Mouse (Mus musculus) hindbrain, postnatal 0 days (tissue): ENCODE measurements around the gene Ddn. TPM values are rescaled to one million over a fixed set of nuclear protein-coding genes. Genes with fewer than 3 reads are reported as not detected.
A peak's percentile ranks its signal among the peaks of the same experiment; 100 is the strongest.

Experiments
- ATAC-seq: fragments of 200-750 bp; cut with Nextera tagmentation; 2 replicates; pipeline ENCODE4 v1.8.0; 2017; ENCODE audit warnings: mild to moderate bottlenecking, moderate TSS enrichment, moderate library complexity
- DNase-seq: peaks from one replicate; pipeline ENCODE4 v3.0.0-alpha.2; 2015; ENCODE audit warnings: low spot score
- H3K27ac ChIP-seq: fragments of 300-500 bp; sonication (generic); 2 replicates; pipeline ENCODE4 v1.5.1; 2014; ENCODE audit warnings: mild to moderate bottlenecking
- H3K27me3 ChIP-seq: fragments of 300-500 bp; sonication (generic); 2 replicates; pipeline ENCODE4 v1.6.1; 2014; ENCODE audit warnings: low read length, mixed read lengths; ENCODE audit not compliant: insufficient read depth
- H3K36me3 ChIP-seq: fragments of 300-500 bp; sonication (generic); 2 replicates; pipeline ENCODE4 v1.6.1; 2014; ENCODE audit warnings: low read length, mixed read lengths; ENCODE audit not compliant: insufficient read depth
- H3K4me1 ChIP-seq: fragments of 300-500 bp; sonication (generic); 2 replicates; pipeline ENCODE4 v1.6.1; 2014; ENCODE audit warnings: antibody characterized with exemption, low read length, mixed read lengths; ENCODE audit not compliant: insufficient read depth
- H3K4me2 ChIP-seq: fragments of 300-500 bp; sonication (generic); 2 replicates; pipeline ENCODE4 v1.6.1; 2014; ENCODE audit warnings: low read depth, mild to moderate bottlenecking, low read length, moderate library complexity, mixed read lengths
- H3K4me3 ChIP-seq: fragments of 300-500 bp; sonication (generic); 2 replicates; pipeline ENCODE4 v1.5.1; 2014; ENCODE audit warnings: low read length
- H3K9ac ChIP-seq: fragments of 300-500 bp; sonication (generic); replicated peaks from 2 replicates; pipeline ENCODE4 v1.6.1; 2014; ENCODE audit warnings: mild to moderate bottlenecking, low read length, moderate library complexity, mixed read lengths
- H3K9me3 ChIP-seq: fragments of 300-500 bp; sonication (generic); 2 replicates; pipeline ENCODE4 v1.6.1; 2016; ENCODE audit warnings: low read length, mixed read lengths
- CTCF ChIP-seq: IDR thresholded peaks from 2 replicates; pipeline ENCODE4 v1.5.1; 2016; ENCODE audit warnings: antibody characterized with exemption, control low read depth, low read depth
- WGBS: fragments of 180-500 bp; shearing (Covaris S2); extraction: QIAGEN DNeasy Blood & Tissue Kit; methylation state at CpG from one replicate; pipeline ENCODE4 v1.1.7; 2014; 5-methylcytosine and 5-hydroxymethylcytosine counted together
- polyA plus RNA-seq: library from polyadenylated mRNA; unstranded; fragments of >200 nt; fragmentation: Nextera tagmentation; extraction: Ambion mirVana; gene quantifications from 2 replicates; pipeline ENCODE4 v1.2.1, GENCODE M21; 2015
- total RNA-seq: library from RNA; depleted of rRNA; stranded (reverse); fragments of >200 nt; gene quantifications from 2 replicates; pipeline ENCODE4 v1.2.3, GENCODE M21; 2014; rRNA removed

Gene Ddn
- total and polyA plus RNA-seq, 2 experiments from 2014 or later: 0.45 to 6.5 TPM

DNA sequence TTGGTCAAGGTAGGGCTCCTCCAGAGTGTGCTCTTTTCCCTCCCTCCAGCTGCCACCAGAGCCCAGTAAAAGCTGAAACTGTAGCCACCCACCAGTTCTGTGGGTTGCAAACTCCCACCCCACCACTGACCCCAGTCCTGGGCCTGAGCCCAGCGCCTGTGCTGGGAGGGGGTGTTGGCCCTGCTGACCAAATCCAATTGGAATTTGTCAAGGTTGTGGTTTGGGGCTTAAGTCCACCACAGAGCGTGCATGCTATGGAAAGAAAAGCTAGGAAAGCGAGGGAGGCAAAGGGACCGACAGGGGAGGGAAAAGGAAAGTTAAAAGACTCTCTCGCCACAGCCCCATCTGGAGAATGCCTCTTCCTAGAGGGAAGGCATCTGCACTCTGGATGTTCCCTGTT, 41.0 kb downstream of the Ddn start:
- ATAC-seq (no peak), DNase-seq (no peak)
- 14% methylated on average over 5 of the region's 5 CpGs for WGBS
- Histone ChIP-seq H3K4me3 (no peak overlapping the region), H3K36me3 (no peaks in the 10 kb centered on the region), H3K9me3 (no peaks in the 10 kb centered on the region), H3K27me3 (peaks cover 15% of the 10 kb centered on the region; the same call in 1 of the 2 replicates), H3K4me2 (no peak overlapping the region), H3K9ac (no peak overlapping the region), H3K4me1 (peaks cover 8% of the 10 kb centered on the region; the same call in 1 of the 2 replicates), H3K27ac (no peak overlapping the region)
- no peak for TF ChIP-seq CTCF

DNA sequence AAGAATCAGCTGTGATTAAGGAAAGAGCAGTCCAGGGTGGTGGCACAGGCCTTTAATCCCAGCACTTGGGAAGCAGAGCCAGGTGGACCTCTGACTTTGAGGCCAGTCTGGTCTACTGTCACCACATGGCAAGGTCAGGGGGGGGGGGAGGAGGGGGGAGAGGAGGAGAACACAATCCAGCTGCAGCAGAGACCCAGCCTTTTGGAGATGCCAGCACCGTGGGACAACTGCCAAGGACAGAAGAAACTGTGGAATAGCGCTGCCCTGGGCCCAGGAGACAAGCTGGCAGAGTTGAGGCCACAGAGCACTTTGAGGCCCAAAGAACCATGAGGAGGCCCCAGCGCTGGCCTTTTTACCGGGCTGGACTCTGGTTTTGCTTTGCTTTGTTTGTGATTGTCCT, 43.4 kb downstream of the Ddn start:
- H3K36me3 ChIP-seq: 0 out of 2 replicates have a peak, but pooled peaks cover 2% of the 10 kb centered on the region
- H3K4me2 ChIP-seq: no peak overlapping the region
- no peaks in the 10 kb centered on the region for H3K9me3 ChIP-seq
- no peak overlapping the region for H3K4me3 ChIP-seq
- ATAC-seq (no peak), DNase-seq (no peak)
- H3K27ac ChIP-seq: no peak overlapping the region
- H3K27me3 ChIP-seq: 0 out of 2 replicates have a peak, but pooled peaks cover 7% of the 10 kb centered on the region
- H3K9ac ChIP-seq: no peak overlapping the region
- no peak for TF ChIP-seq CTCF
- peaks cover 8% of the 10 kb centered on the region for H3K4me1 ChIP-seq
- WGBS: 45% methylated on average over 4 of the region's 4 CpGs

DNA sequence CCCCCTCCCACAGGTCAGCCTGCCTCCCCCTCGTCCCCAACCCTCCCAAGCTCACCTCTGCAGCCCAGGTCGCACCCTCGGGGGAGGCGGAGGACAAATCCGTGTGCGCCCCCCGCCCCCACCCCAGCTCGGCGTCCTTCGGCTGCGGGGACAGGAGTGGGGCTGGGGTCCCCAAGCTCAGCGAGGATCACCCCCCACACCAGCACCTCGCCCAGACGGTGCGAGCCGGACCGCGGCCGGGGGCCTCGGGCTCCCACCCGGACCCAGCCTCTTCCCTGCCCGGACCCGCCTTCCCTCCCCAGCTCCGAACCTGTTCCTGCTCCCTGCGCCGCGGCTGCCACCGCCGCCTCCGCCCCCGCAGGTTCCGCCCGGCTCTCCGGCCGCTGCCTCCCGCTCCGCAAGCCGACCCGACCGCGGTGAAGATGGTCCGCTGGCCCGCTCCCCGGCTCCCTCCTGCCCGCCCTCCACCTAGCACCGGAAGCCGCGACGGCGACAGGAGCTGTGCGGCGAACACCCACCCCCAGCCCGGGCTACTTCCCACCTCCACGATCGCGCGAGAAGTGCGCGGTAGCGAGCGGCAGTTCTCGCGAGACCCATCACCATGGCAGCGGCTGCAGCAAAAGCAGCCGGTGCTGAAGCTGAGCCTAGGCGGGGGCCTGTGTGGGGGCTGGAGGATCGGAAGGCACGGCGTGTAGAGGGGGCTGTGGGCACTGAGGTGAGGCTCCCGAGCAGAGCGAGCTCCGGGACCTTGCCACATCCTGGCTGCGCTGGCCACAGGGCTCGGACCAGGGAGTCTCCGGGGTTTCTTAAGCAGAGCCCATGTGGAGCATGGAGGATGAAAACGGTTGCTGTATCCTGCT, 46.4 kb downstream of the Ddn start, which contains the start of gene Arf3:
TSS of gene Arf3 (minus strand) at position 545 of the 860 bp plus-strand sequence.
- DNase-seq: peak; percentile 98
- H3K4me2 ChIP-seq: peak within 1 kb of the TSS; percentile 66
- H3K4me1 ChIP-seq: peaks cover 9% of the 10 kb centered on the region
- peak within 1 kb of the TSS; percentile 93 for H3K27ac ChIP-seq
- peak within 1 kb of the TSS; percentile 92 for H3K4me3 ChIP-seq
- TF ChIP-seq CTCF: 0 out of 2 replicates have a peak, but pooled peaks have one; percentile 4
- peak within 1 kb of the TSS; percentile 96 for H3K9ac ChIP-seq
- ATAC-seq: peak; percentile 97
- H3K9me3 ChIP-seq: no peaks in the 10 kb centered on the region
- WGBS: 1% methylated on average over 72 of the region's 76 CpGs
- H3K36me3 ChIP-seq: 0 out of 2 replicates have a peak, but pooled peaks cover 11% of the 10 kb centered on the region
- H3K27me3 ChIP-seq: no peaks in the 10 kb centered on the region

DNA sequence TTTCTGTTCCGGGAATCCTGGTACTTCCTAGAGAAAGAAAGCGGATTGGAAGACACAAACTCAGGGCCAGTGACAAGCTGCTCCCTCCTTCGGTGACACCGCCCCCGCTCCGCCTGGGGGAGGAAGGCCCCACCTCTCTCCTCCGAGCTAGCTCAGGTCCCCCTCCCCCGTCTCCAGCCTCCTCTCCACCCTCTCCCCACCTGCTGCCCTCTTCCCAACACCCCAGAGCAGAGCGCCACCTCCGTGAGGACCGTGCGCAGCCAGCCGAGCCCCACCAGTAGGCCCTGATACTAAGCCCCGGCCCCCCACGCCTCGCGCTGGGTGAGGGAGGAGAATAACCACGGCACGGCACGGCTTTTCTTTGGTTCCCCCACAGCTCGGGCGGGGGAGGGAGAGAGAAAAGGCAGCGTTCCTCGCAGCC, 47.1 kb downstream of the Ddn start:
- H3K27me3 ChIP-seq: no peaks in the 10 kb centered on the region
- H3K27ac ChIP-seq: peak overlapping the region; percentile 93
- peak overlapping the region; percentile 66 for H3K4me2 ChIP-seq
- H3K4me1 ChIP-seq: peaks cover 9% of the 10 kb centered on the region
- DNase-seq (peak; percentile 89), ATAC-seq (peak; percentile 73)
- peak overlapping the region; percentile 92 for H3K4me3 ChIP-seq
- peak; percentile 47 for TF ChIP-seq CTCF
- peak overlapping the region; percentile 96 for H3K9ac ChIP-seq
- under 1% methylated on average over 18 of the region's 24 CpGs for WGBS
- H3K36me3 ChIP-seq: 0 out of 2 replicates have a peak, but pooled peaks cover 11% of the 10 kb centered on the region
- H3K9me3 ChIP-seq: no peaks in the 10 kb centered on the region

DNA sequence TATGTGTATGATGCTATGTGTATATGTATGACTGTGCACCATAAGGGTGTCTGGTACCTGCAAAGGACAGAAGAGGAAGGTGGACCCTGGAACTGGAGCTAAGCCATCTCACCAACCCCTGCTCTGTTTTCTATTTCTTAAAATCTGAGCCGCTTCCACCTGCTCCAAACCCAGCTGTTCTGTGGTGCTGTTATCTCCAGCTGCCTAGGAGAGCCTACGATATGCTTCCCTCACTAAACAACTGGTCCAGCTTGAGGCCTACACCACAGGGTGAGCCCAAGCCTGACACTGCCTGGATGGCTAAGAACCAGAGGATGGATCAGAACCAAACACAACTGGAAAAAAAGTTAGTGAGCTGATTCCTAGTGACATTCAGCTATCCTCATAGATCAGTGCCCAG, 55.2 kb downstream of the Ddn start:
- Histone ChIP-seq H3K27ac (no peak overlapping the region), H3K4me1 (no peaks in the 10 kb centered on the region), H3K27me3 (no peaks in the 10 kb centered on the region), H3K9ac (no peak overlapping the region), H3K36me3 (peaks cover 4% of the 10 kb centered on the region; the same call in 1 of the 2 replicates), H3K4me3 (no peak overlapping the region), H3K4me2 (no peak overlapping the region), H3K9me3 (no peaks in the 10 kb centered on the region)
- WGBS: 82% methylated on average over 2 of the region's 2 CpGs
- ATAC-seq (no peak), DNase-seq (no peak)
- no peak for TF ChIP-seq CTCF

Other genes starting within 250 kb of the Ddn start
- 31.2 and 42.4 TPM in 2 replicates for gene Ccnt1, start 238.6 kb downstream of the Ddn start, total RNA-seq
- 42.7 and 42.9 TPM in 2 replicates for gene Ccnt1, start 238.6 kb downstream of the Ddn start, polyA plus RNA-seq
- gene 4930415O20Rik, start 238.5 kb downstream of the Ddn start, total RNA-seq: not detected in 2 replicates
- not detected in 2 replicates for gene 4930415O20Rik, start 238.5 kb downstream of the Ddn start, polyA plus RNA-seq
- 35.1 and 43.2 TPM in 2 replicates for gene Adcy6, start 199.4 kb downstream of the Ddn start, total RNA-seq
- gene Adcy6, start 199.4 kb downstream of the Ddn start, polyA plus RNA-seq: 5.8 and 6.2 TPM in 2 replicates
- gene Cacnb3, start 178.7 kb downstream of the Ddn start, total RNA-seq: 166 and 183 TPM in 2 replicates
- 75.0 and 83.1 TPM in 2 replicates for gene Cacnb3, start 178.7 kb downstream of the Ddn start, polyA plus RNA-seq
- 52.9 and 68.7 TPM in 2 replicates for gene Ddx23, start 146.6 kb downstream of the Ddn start, total RNA-seq
- gene Ddx23, start 146.6 kb downstream of the Ddn start, polyA plus RNA-seq: 20.1 and 23.4 TPM in 2 replicates
- gene Rnd1, start 132.0 kb downstream of the Ddn start, total RNA-seq: 22.3 and 26.7 TPM in 2 replicates
- gene Rnd1, start 132.0 kb downstream of the Ddn start, polyA plus RNA-seq: 16.2 and 16.3 TPM in 2 replicates
- gene Ccdc65, start 101.3 kb downstream of the Ddn start, total RNA-seq: 2.6 and 3.7 TPM in 2 replicates
- gene Ccdc65, start 101.3 kb downstream of the Ddn start, polyA plus RNA-seq: 7.7 and 10.4 TPM in 2 replicates
- gene Fkbp11, start 81.3 kb downstream of the Ddn start, total RNA-seq: 6.4 and 10.6 TPM in 2 replicates
- gene Fkbp11, start 81.3 kb downstream of the Ddn start, polyA plus RNA-seq: 5.0 and 6.6 TPM in 2 replicates
- gene Arf3, start 46.3 kb downstream of the Ddn start, total RNA-seq: 127 TPM in 2 replicates
- gene Arf3, start 46.3 kb downstream of the Ddn start, polyA plus RNA-seq: 80.7 and 92.9 TPM in 2 replicates
- gene Wnt10b, start 31.3 kb downstream of the Ddn start, total RNA-seq: 1.4 and 4.5 TPM in 2 replicates
- 0.29 TPM in 1 of 2 replicates, not detected in the other for gene Wnt10b, start 31.3 kb downstream of the Ddn start, polyA plus RNA-seq
- gene Wnt1, start 19.6 kb downstream of the Ddn start, total RNA-seq: 0.05 TPM in 1 of 2 replicates, not detected in the other
- gene Wnt1, start 19.6 kb downstream of the Ddn start, polyA plus RNA-seq: 0.52 and 0.59 TPM in 2 replicates
- gene Prkag1, start 22.0 kb upstream of the Ddn start, total RNA-seq: 62.4 and 99.4 TPM in 2 replicates
- gene Prkag1, start 22.0 kb upstream of the Ddn start, polyA plus RNA-seq: 61.1 and 62.3 TPM in 2 replicates
- 27.7 and 37.8 TPM in 2 replicates for gene Kmt2d, start 61.7 kb upstream of the Ddn start, total RNA-seq
- gene Kmt2d, start 61.7 kb upstream of the Ddn start, polyA plus RNA-seq: 7.4 and 7.6 TPM in 2 replicates
- 5.8 and 10.2 TPM in 2 replicates for gene Rhebl1, start 85.0 kb upstream of the Ddn start, total RNA-seq
- 25.7 and 26.7 TPM in 2 replicates for gene Rhebl1, start 85.0 kb upstream of the Ddn start, polyA plus RNA-seq
- 0.29 and 0.68 TPM in 2 replicates for gene Dhh, start 89.0 kb upstream of the Ddn start, total RNA-seq
- gene Dhh, start 89.0 kb upstream of the Ddn start, polyA plus RNA-seq: 0.85 and 1.0 TPM in 2 replicates
- gene Lmbr1l, start 108.7 kb upstream of the Ddn start, total RNA-seq: 28.7 and 51.0 TPM in 2 replicates
- 20.0 and 20.9 TPM in 2 replicates for gene Lmbr1l, start 108.7 kb upstream of the Ddn start, polyA plus RNA-seq
- gene Tuba1b, start 125.1 kb upstream of the Ddn start, total RNA-seq: 3,512 and 3,813 TPM in 2 replicates
- gene Tuba1b, start 125.1 kb upstream of the Ddn start, polyA plus RNA-seq: 1,613 and 1,711 TPM in 2 replicates
- gene Gm49450, start 144.1 kb upstream of the Ddn start, total RNA-seq: 1,661 and 1,767 TPM in 2 replicates
- gene Gm49450, start 144.1 kb upstream of the Ddn start, polyA plus RNA-seq: not detected in 2 replicates
- 18,723 and 19,179 TPM in 2 replicates for gene Tuba1a, start 144.2 kb upstream of the Ddn start, total RNA-seq
- gene Tuba1a, start 144.2 kb upstream of the Ddn start, polyA plus RNA-seq: 11,647 and 12,500 TPM in 2 replicates
- gene Tuba1c, start 220.4 kb upstream of the Ddn start, total RNA-seq: 43.8 and 58.3 TPM in 2 replicates
- 24.0 and 24.2 TPM in 2 replicates for gene Tuba1c, start 220.4 kb upstream of the Ddn start, polyA plus RNA-seq
- 62.6 and 70.9 TPM in 2 replicates for gene Prph, start 245.7 kb upstream of the Ddn start, total RNA-seq
- 50.0 and 53.5 TPM in 2 replicates for gene Prph, start 245.7 kb upstream of the Ddn start, polyA plus RNA-seq